Mouse (Mus musculus): ENCODE data around the gene Oosp2.

DNA sequence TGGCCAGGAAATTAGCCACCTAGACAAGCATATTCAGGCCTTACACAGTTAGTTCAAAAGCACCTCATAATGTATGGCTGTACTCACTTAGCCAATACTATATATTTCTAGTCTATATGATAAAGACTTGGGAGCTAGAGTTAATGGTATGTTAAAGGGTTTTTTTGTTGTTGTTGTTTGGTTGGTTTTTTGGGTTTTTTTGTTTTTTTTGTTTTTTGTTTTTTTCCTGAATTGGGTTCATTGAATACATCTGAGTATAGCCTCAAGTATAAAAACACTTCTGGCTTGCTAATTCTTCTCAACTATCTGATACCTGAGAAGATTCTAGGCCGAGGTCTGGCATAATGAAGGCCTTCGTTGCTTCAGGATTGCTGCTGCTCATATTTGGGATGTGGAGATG, 36.4 kb upstream of the Oosp2 start, which contains the start of gene Oosp3:
- no peak for TF ChIP-seq CTCF (conservative IDR thresholded peaks at IDR 0.05; ENCODE audit: low read length)
- no peak for TF ChIP-seq POU5F1 (IDR thresholded peaks at IDR 0.05; ENCODE audit: borderline replicate concordance, low read length)
